Mouse (Mus musculus) fat pad, adult 2 months (tissue): ENCODE data around the gene Sgta.
A peak's percentile ranks its signal among the peaks of the same experiment; 100 is the strongest.
"Not testable (repeated sequence)": the region's sequence is repeated elsewhere in the genome, so short reads cannot be mapped to it uniquely, and the experiment has no call there.

Source experiments
- DNase-seq: peaks from one replicate; pipeline ENCODE4 v3.0.0-alpha.2; 2011; ENCODE audit warnings: low read depth, low spot score; ENCODE audit errors: extremely low read depth

Sgta gene

GRCm38 (mm10) chr10:81058896-81059295 lies 1.1 kb downstream of the Sgta start:
- DNase-seq: no peak

DNA sequence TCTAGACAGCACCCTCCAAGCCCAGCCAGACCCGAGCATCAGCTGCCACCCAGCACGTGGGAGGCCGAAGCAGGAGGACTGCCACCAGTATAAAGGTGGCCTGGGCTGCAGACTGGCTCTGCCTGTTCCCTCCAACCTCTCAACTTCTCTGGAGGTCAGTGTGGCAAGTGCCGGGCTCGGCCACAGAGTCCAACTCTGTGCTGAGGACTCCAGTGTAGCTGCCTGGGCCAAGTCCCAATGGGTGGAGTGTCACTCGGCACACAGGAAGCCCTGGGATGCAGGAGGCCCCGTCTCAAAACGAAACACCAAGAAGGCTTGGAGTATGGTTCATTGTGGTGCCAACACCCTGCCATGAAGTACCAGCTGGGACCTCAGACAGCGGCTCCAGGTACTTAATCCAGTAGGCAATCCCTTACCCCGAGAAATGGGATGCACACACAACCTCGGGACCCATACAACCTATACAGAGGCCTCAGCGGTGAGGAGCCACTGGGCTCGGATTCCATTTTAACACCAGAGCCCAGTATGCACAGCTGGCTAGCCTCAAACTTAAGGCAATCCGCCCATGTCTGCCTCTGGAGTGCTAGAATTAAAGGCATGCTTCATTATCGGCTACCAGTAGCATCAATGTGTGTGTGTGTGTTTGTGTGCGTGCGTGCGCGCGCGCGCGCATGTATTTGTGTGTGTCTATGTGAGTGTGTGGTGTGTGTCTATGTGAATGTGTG lies 2.4 kb downstream of the Sgta start:
- DNase-seq: no peak

GRCm38 (mm10) chr10:81055802-81056340 lies 4.1 kb downstream of the Sgta start:
- DNase-seq: not testable (repeated sequence)

- DNase-seq: no peak
Observed at GRCm38 (mm10) chr10:81055169-81055568, 4.8 kb downstream of the Sgta start.

DNA sequence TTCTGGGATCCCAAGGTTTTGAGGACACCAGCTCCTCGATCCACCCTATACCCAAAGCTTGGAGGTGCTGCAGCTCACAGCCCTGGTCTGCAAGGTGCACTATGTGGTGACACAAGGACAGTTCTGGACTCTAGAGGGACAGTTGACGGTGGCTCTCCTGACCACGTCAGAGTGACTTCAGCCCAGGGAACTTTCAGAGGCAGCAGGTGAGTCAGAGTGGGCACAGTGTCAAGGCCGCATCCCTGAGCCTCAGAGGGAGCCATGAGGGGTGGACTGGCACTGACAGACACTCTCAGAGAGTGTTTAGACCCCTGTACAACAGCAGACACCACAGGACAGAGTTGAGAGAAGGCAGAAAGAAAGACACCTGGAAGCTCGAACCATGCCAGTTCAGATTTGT lies 7.4 kb downstream of the Sgta start:
- no peak for DNase-seq

- DNase-seq: no peak
Observed at GRCm38 (mm10) chr10:81051133-81051532, 8.8 kb downstream of the Sgta start.

- DNase-seq: no peak
Observed at GRCm38 (mm10) chr10:81050645-81051044, 9.3 kb downstream of the Sgta start.

GRCm38 (mm10) chr10:81045246-81045645 lies 14.7 kb downstream of the Sgta start:
- not testable (repeated sequence) for DNase-seq

- no peak for DNase-seq
Observed at GRCm38 (mm10) chr10:81041458-81042175, 18.4 kb downstream of the Sgta start.

GRCm38 (mm10) chr10:81036988-81037580 lies 22.9 kb downstream of the Sgta start, which contains the start of gene Slc39a3:
Gene Slc39a3 (minus strand): TSS chr10:81037426.
- peak; percentile 82 for DNase-seq

DNA sequence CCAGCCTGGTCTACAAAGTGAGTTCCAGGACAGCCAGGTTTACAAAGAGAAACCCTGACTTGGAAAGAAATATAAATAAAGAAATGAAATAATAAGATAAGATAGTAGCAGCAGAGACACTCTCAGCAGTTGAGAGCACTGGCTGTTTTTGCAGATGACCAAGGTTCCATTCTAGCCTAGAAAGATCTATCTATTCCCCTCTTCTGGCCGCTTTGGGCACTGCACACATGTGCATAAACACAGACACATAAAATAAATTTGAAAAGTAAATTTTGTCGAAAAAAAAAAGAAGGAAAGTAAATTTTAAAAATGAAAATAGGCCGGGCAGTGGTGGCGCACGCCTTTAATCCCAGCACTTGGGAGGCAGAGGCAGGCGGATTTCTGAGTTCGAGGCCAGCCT lies 23.7 kb downstream of the Sgta start:
- no peak for DNase-seq

DNA sequence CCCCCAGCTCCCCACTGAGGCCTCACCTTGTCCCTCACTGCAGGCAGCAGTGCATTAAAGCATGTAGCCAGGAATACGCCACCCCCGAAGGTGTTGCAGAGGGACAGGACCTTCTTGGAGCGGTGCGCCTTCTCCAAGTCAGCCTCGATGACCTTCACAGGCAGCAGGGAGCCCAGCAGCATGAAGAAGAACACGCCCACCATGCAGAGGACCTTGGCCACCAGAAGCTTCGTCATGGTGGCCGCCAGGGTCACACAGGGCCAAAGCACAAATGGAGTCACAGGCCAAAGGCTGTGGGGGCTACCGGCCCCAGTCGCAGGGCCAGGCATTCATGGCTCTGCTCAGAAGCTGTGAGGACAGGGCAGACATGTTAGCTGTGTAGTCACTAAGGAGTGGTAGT lies 26.4 kb downstream of the Sgta start:
- no peak for DNase-seq

GRCm38 (mm10) chr10:81029031-81029430 lies 30.9 kb downstream of the Sgta start:
- no peak for DNase-seq

GRCm38 (mm10) chr10:81028219-81028618 lies 31.8 kb downstream of the Sgta start:
- DNase-seq: no peak

GRCm38 (mm10) chr10:81027331-81027730 lies 32.6 kb downstream of the Sgta start:
- no peak for DNase-seq

DNA sequence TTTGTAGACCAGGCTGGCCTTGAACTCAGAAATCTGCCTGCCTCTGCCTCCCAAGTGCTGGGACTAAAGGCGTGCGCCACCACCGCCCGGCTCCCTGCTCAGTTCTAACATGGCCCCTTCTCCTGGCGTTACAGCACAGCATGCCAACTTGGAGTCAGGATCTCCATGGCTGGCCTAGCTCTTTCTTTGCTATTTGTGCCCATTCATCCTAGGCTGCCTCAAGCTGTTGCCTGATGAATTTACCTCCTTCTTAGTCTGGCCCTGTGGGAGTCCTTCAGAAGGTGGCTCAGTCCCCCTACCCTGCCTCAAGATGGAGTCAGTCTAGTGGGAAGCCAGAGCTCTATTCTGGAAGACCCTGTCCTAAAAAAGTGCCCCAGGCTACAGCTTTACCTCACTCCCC lies 33.1 kb downstream of the Sgta start:
- no peak for DNase-seq

DNA sequence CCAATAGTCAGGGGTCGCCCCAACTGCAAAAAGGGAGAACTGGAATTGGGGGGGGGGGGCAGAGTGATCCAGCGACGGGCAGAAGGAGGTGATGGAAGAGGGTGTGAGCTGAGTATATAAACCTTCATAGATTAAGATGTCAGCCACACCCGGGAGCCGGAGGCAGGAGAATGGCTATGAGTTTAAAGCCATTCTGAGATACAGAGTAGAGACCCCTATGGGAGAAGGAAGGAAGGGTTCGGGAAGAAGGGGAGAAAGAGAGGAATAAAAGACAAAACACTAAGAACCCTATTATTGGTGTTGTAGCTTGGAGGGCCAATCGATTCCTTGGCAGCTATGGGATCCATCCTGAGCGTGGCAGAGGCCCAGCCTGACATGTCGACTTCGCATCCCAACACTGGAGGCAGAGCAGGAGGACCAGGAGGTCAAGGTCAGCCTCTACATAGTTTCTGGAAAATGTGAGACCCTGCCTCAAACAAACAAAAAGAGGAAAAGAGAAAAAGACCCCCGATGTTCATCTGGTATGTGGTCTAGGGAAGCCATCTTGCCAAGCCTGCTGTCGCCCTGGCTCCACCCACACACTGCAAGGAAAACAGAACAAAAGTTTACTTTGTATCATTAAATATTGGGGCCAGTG lies 34.2 kb downstream of the Sgta start, which contains the start of gene Diras1:
Gene Diras1 (minus strand): TSS at position 24 of the 637 bp plus-strand sequence.
- no peak for DNase-seq

DNA sequence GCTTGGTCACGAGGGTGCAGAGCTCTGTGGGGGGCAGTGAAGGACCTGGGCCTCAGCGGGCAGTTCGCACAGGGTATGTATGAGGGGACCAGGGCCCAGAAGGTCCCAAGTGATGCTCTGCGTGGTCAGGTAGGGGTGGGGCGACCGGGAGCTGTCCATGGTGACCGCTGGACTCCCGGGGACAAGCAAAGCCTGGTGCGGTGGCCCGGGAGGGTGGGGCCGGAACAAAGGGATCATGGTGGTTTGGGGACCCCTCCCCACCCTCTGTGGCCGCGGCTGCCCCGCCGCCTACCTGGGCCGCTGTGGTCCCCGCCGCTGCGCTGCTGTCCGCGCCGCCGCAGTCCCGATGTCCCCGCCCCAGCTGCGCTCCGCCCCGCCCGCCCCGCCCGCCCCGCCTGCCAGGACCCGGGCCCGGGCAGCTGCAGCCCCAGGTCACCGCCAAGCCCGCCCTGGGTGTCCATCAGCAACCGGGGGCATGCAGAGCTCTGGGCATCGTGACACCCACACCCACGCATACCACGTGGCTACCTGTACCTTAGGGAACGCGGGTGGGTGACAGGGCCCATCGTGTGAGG lies 34.8 kb downstream of the Sgta start:
- DNase-seq: no peak

GRCm38 (mm10) chr10:81024346-81024937 lies 35.5 kb downstream of the Sgta start:
- no peak for DNase-seq

DNA sequence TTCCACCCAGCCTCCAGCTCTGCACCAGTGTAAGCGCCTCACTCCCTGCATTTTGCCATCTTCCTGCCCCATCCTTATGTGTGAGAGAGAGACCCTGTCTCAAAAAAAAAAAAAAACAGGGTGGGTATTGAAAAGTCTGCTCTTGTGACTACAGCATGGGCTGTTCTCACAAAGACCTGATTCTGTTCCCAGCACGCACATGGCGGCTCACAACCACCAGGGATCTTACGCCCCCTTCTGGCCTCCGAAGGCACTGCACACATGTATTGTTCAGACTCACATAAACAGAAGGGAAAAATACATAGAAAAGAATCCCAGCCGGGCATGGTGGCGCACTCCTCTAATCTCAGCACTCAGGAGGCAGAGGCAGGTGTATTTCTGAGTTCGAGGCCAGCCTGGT lies 37.2 kb downstream of the Sgta start:
- no peak for DNase-seq
